Mouse (Mus musculus) bone marrow, adult 2 months (tissue): Measurements from ENCODE around the gene Sdk2. TPM values are rescaled to one million over a fixed set of nuclear protein-coding genes. Genes with fewer than 3 reads are reported as not detected.

Source experiments
- H3K27ac ChIP-seq: fragments of 200-500 bp; 2 replicates; pipeline ENCODE4 v1.5.1; 2012; ENCODE audit warnings: low read depth, mild to moderate bottlenecking, control low read depth, inconsistent platforms, low read length; ENCODE audit not compliant: control insufficient read depth, poor library complexity, insufficient read depth
- H3K4me1 ChIP-seq: fragments of 200-500 bp; 2 replicates; pipeline ENCODE4 v1.6.1; 2011; ENCODE audit warnings: low read length; ENCODE audit not compliant: control insufficient read depth, insufficient read depth
- H3K4me3 ChIP-seq: fragments of 200-500 bp; replicated peaks from 2 replicates; pipeline ENCODE3; 2011; ENCODE audit warnings: mild to moderate bottlenecking, low read depth, low read length, control low read depth; ENCODE audit not compliant: control insufficient read depth
- CTCF ChIP-seq: fragments of 200-500 bp; IDR thresholded peaks from 2 replicates; pipeline ENCODE4 v1.5.1; 2011; ENCODE audit warnings: low read length, control low read depth; ENCODE audit not compliant: control insufficient read depth, insufficient read depth
- POLR2A ChIP-seq: fragments of 200-500 bp; IDR thresholded peaks from 2 replicates; pipeline ENCODE4 v1.6.1; 2011; ENCODE audit warnings: low read depth, mild to moderate bottlenecking, control low read depth, low read length, borderline replicate concordance; ENCODE audit not compliant: control insufficient read depth
- WGBS: fragments of 180-500 bp; shearing (Covaris S2); methylation state at CpG from one replicate; pipeline ENCODE4 v1.1.7; 2018; 5-methylcytosine and 5-hydroxymethylcytosine counted together
- polyA plus RNA-seq: library from polyadenylated mRNA; stranded (reverse); fragments of >200 nt; gene quantifications from 2 replicates; pipeline ENCODE4 v1.2.4, GENCODE M21; 2011; ENCODE audit warnings: low replicate concordance; ENCODE audit not compliant: missing spikeins, insufficient read depth, insufficient read length

Gene Sdk2
- polyA plus RNA-seq, 1 experiment, result 0.17 TPM

DNA sequence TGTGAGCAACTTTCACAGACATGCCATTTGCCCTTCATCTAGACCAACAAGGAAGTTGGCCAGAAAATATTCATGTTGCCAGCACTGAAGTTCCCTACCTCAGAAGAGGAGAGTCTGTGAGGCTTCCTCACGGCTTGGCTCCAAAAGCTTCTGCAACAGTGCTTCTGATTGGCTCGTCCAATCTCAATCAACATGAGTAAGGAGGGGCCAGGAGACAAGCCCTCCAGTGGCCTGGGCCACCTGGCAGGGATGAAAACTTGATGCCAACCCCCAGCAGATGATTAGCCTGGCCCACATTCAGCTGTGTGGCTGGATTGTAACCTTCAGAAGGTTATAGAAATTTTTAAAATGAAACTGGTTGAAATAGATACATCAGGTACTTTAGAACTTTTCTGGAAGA is 10.5 kb downstream of the Sdk2 start:
- TF ChIP-seq POLR2A (no peak), CTCF (no peak)
- Histone ChIP-seq H3K4me3 (no peak overlapping the region), H3K27ac (no peak overlapping the region), H3K4me1 (no peaks in the 10 kb centered on the region)
- 33% methylated on average over 2 of the region's 2 CpGs for WGBS

DNA sequence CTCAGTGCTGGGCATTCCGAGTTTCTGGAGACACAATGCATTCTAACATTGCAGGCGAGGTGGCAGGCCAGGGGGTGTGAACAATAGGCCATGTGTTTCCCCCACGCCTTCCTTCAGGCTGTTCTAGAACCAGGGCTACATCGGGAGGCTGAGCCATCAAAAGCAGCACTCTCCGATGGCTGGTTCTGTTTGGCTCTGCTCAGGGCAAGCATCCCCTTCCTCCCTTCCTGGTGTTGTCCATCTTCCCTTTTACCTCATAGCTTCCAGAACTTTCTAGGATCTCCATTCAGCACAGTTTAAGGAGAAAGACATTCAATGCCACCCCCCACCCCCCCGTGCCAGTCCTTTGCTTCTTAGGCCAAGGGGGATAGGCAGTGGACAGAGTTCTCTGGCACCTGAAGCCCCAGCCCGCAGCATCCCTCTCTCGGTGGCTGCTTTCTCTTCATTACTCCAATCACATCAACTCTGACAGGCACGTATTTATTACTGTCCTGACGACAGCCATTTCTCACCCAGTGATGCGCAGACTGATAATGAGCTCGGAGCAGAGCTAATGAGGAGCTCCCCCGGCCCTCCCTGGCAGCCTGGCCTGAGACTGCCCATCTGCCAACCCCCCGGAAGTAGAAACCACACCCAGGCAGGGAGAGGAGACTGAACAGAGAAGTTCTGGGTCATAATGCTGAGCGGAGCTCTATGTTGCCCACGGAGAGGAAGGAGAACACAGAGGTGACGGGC is 12.1 kb downstream of the Sdk2 start:
- H3K4me3 ChIP-seq, result no peak overlapping the region
- WGBS, result 60% methylated on average over 17 of the region's 17 CpGs
- no peaks in the 10 kb centered on the region for H3K4me1 ChIP-seq
- TF ChIP-seq POLR2A (no peak), CTCF (no peak)
- H3K27ac ChIP-seq, result no peak overlapping the region

DNA sequence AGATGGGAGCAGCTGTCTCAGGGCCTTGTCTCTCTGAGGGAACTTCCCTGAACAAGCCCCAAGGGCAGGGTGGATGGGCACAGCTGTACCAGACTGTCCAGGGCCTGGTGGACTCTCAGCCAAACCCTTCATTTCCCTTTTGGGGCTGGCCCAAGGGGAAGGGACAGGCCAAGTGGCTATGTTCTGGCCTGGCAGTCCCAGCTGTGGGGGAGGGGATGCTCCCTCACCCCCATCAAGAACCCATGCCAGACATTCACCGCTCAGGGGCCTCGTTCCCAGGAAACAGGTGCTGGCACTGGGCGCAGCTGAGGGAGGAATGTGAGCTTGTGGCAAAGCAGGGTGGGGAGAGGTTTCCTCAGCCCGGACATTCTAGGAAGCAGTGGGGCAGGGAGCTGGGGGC is 15.5 kb downstream of the Sdk2 start:
- Histone ChIP-seq H3K4me3 (no peak overlapping the region), H3K27ac (no peak overlapping the region), H3K4me1 (no peaks in the 10 kb centered on the region)
- TF ChIP-seq CTCF (no peak), POLR2A (no peak)
- 57% methylated on average over 4 of the region's 4 CpGs for whole genome bisulfite sequencing

DNA sequence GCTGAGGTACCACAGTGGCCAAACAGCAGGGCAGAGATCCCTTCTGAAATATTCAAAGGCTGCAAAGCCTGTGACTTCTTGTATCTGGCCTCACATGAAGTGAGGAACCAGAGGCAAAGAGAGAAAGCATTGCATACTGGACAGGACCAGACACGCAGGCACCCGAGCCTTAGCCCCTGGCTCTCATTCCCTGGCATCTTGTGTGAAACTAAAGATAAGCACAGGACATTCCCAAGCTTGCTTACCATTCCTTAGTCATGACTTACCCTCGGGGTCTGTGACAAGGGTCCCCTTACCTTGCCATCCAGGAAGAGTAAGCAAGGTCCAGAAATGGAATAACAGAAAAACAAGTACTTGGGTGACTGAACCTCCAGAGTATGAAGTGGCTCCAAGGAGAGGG is 16.3 kb downstream of the Sdk2 start:
- H3K4me3 ChIP-seq, result no peak overlapping the region
- H3K27ac ChIP-seq, result no peak overlapping the region
- no peak for TF ChIP-seq CTCF
- no peak for TF ChIP-seq POLR2A
- 72% methylated on average over 3 of the region's 3 CpGs for WGBS
- no peaks in the 10 kb centered on the region for H3K4me1 ChIP-seq

DNA sequence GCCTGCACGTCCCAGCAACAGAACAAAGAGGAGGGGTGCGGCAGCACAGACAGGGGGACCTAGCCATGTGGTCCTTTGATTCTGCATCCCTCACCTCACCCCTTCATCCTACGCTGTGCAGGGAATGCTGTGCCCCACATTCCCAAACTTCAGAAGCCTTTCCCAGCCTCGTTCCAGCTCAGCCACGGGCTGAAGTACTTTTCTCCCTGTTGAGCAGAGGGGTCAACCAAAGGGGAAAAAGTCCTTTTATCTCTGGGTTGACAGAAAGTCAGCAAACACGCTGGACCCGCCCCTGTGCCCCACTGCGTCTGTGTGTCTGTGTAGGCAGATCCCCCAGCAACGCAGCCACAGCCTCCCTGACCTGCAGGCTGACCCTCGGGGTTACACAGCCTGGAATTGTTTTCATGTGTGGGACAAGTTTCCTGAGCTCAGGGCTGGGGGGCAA is 18.9 kb downstream of the Sdk2 start:
- no peak overlapping the region for H3K27ac ChIP-seq
- no peak for TF ChIP-seq POLR2A
- TF ChIP-seq CTCF, result no peak
- 36% methylated on average over 10 of the region's 10 CpGs for WGBS
- no peak overlapping the region for H3K4me3 ChIP-seq
- no peaks in the 10 kb centered on the region for H3K4me1 ChIP-seq

DNA sequence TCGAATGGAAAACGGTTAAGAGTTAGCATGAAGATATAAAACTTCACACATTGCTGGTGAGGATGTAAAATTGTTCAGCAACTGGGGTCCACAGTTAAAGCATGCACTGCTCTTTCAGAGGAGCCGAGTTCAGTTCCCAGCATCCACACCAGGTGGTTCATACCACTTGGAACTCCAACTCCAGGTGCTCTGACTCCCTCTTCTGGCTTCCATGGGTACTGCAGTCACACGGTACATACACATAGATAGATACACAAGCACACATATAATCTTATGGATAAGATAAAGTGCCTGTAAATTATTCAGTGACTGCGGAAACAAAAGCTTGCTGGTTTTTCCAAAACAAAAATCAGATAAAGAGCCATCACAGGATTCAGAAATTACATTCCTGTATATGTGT is 19.9 kb downstream of the Sdk2 start:
- no peak overlapping the region for H3K27ac ChIP-seq
- no peak overlapping the region for H3K4me3 ChIP-seq
- WGBS, result 77% methylated on average over 5 of the region's 5 CpGs

DNA sequence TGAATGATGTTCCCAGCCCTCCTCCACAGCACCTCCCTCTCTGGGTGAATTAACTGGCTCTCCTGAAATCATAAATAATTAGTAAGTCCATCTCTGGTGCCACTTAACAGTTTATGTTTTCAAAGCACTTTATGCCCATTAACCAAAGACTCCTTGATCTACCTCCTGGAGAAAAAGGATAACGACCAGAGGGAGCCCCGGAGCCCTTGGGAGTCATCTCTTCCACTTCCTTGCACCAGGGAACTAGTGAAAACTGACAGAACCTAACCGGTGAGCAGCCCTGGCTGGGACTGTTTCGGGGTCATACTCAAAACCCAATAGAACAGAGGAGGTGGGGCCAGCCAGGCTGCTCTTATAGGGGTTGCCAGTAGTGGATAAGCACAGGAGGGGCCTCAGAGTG is 22.5 kb downstream of the Sdk2 start:
- H3K4me1 ChIP-seq, result no peaks in the 10 kb centered on the region
- no peak overlapping the region for H3K27ac ChIP-seq
- 62% methylated on average over 4 of the region's 4 CpGs for WGBS
- no peak for TF ChIP-seq POLR2A
- TF ChIP-seq CTCF, result no peak
- no peak overlapping the region for H3K4me3 ChIP-seq

More for the DNA sequence above, 19.9 kb downstream of the Sdk2 start:
- TF ChIP-seq CTCF, result no peak
- TF ChIP-seq POLR2A, result no peak
- H3K4me1 ChIP-seq, result no peaks in the 10 kb centered on the region

DNA sequence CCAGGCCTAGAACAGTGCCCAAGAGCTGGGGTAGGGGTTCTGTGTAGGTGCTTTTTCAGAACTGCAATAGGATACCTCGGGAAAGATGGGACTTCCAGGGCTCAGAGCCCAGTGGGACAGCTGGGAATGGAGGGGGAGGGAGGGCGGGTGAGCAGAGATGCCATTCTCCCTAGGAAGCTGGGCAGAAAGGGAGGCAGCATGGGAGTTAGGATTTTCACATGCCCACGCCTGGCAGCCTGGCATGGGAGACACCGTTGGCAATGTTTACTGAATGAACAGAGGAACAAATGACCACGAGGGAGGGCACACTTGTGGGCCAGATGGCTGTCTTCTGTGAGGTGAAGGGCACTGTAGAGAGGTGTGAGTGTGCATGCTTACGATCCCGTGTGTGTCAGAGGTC is 23.3 kb downstream of the Sdk2 start:
- TF ChIP-seq CTCF (no peak), POLR2A (no peak)
- 61% methylated on average over 7 of the region's 7 CpGs for WGBS
- Histone ChIP-seq H3K27ac (no peak overlapping the region), H3K4me1 (no peaks in the 10 kb centered on the region), H3K4me3 (no peak overlapping the region)

DNA sequence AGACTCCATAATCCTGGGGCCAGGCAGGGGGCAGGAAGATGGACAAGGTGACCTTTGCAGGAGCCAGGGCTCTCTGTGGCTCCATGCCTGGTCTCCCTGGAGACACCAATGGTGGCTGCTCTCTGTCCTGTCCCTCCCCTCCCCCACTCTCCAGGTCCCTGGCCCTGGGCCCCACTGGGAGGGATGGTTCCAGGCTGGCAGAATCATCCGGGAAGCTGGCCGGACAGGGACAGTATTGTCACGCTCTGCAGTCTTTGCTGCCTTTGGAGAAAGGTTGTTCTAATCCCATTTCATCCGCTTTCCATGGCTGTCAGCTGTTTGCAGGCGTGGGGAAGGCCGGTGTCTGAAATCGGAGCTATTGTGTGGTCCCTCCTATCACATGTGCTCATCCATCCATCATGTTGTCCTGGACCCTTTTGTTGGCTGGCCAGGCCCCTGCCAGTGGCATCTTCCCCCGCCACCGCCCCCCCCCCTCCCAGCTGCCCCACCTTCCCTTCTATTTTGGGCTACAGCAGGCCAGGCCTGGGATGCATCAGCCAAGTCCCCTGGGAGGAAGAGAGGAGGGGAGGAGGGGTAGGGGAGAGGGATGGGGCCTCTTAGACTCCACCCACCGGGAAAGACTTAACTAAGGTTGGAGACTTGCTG is 26.3 kb downstream of the Sdk2 start:
- Histone ChIP-seq H3K27ac (no peak overlapping the region), H3K4me1 (no peaks in the 10 kb centered on the region), H3K4me3 (no peak overlapping the region)
- 44% methylated on average over 10 of the region's 10 CpGs for WGBS
- TF ChIP-seq CTCF (no peak), POLR2A (no peak)
